Mouse (Mus musculus) liver, embryonic 14.5 days (tissue): Measurements from ENCODE around the gene Ppp1r37. TPM values are rescaled to one million over a fixed set of nuclear protein-coding genes. Genes with fewer than 3 reads are reported as not detected.
A peak's percentile ranks its signal among the peaks of the same experiment; 100 is the strongest.

Source experiments
- ATAC-seq: fragments of 200-750 bp; cut with Nextera tagmentation; 2 replicates; pipeline ENCODE4 v1.8.0; 2017; ENCODE audit warnings: moderate number of reproducible peaks, mild to moderate bottlenecking, moderate library complexity; ENCODE audit not compliant: insufficient read depth
- DNase-seq, 3 experiments: peaks; one replicate each; pipeline ENCODE4 v3.0.0-alpha.2; 2012 to 2013; ENCODE audit warnings: low read depth in 3 of 3, low spot score in 3 of 3
- H3K27ac ChIP-seq: fragments of 300-500 bp; sonication (generic); 2 replicates; pipeline ENCODE4 v1.5.1; 2014; ENCODE audit warnings: moderate library complexity, mild to moderate bottlenecking, control low read depth, inconsistent platforms
- H3K27me3 ChIP-seq: fragments of 300-500 bp; sonication (generic); 2 replicates; pipeline ENCODE4 v1.6.1; 2014; ENCODE audit warnings: mild to moderate bottlenecking, low read length, moderate library complexity; ENCODE audit not compliant: control insufficient read depth, insufficient read depth
- H3K36me3 ChIP-seq: fragments of 300-500 bp; sonication (generic); replicated peaks from 2 replicates; pipeline ENCODE4 v1.6.1; 2014; ENCODE audit warnings: low read depth; ENCODE audit not compliant: control insufficient read depth, insufficient read depth
- H3K4me1 ChIP-seq, 2 experiments: fragments of 200-500 bp in 1 of 2; fragments of 300-500 bp in 1 of 2; sonication (generic) in 1 of 2; replicated peaks; 2 replicates each; pipeline ENCODE4 v1.6.1; 2012 to 2014; ENCODE audit warnings: antibody characterized with exemption in 1 of 2, inconsistent platforms in 1 of 2, low read length in 1 of 2; ENCODE audit not compliant: control insufficient read depth in 2 of 2, insufficient read depth in 2 of 2
- H3K4me2 ChIP-seq: fragments of 300-500 bp; sonication (generic); 2 replicates; pipeline ENCODE4 v1.6.1; 2014; ENCODE audit warnings: low read depth, mild to moderate bottlenecking, control low read depth, moderate library complexity
- H3K4me3 ChIP-seq, 2 experiments: fragments of 200-500 bp in 1 of 2; fragments of 300-500 bp in 1 of 2; sonication (generic) in 1 of 2; 2 replicates each; pipeline ENCODE4 v1.5.1; 2012 to 2014; ENCODE audit warnings: low read depth in 2 of 2, low read length in 2 of 2, mild to moderate bottlenecking in 2 of 2, control low read depth in 1 of 2, inconsistent platforms in 1 of 2, moderate library complexity in 1 of 2; ENCODE audit not compliant: insufficient read depth in 1 of 2
- H3K9ac ChIP-seq: fragments of 300-500 bp; sonication (generic); replicated peaks from 2 replicates; pipeline ENCODE4 v1.6.1; 2014; ENCODE audit warnings: mild to moderate bottlenecking, control low read depth, moderate library complexity
- H3K9me3 ChIP-seq: fragments of 300-500 bp; sonication (generic); 2 replicates; pipeline ENCODE4 v1.6.1; 2016; ENCODE audit warnings: low read length, mixed read lengths; ENCODE audit not compliant: control insufficient read depth
- CTCF ChIP-seq: IDR thresholded peaks from 2 replicates; pipeline ENCODE4 v1.5.1; 2016; ENCODE audit warnings: antibody characterized with exemption, low read depth, control low read depth
- EP300 ChIP-seq: IDR thresholded peaks from 2 replicates; pipeline ENCODE4 v1.6.1; 2016; ENCODE audit warnings: antibody characterized with exemption, low read depth
- WGBS: fragments of 180-500 bp; shearing (Covaris S2); extraction: QIAGEN DNeasy Blood & Tissue Kit; methylation state at CpG from one replicate; pipeline ENCODE4 v1.1.7; 2014; ENCODE audit not compliant: insufficient replicate concordance; 5-methylcytosine and 5-hydroxymethylcytosine counted together
- polyA plus RNA-seq, 2 experiments: library from polyadenylated mRNA; depleted of rRNA in 1 of 2; stranded (reverse) in 1 of 2; unstranded in 1 of 2; fragments of >200 nt; fragmentation: Nextera tagmentation in 1 of 2; extraction: Ambion mirVana in 1 of 2; gene quantifications; 2 replicates each; pipeline versions ENCODE4 v1.2.1 to v1.2.3; 2012 to 2014

Ppp1r37 gene
- polyA plus RNA-seq, 2 experiments, result 1.5 to 21.8 TPM

GRCm38 (mm10) chr7:19531077-19531476 is 31.8 kb downstream of the Ppp1r37 start:
- H3K4me1 ChIP-seq, result no peaks in the 10 kb centered on the region
- peaks cover 46% of the 10 kb centered on the region for H3K36me3 ChIP-seq
- DNase-seq, result no peak
- H3K4me2 ChIP-seq, result no peak overlapping the region
- no peaks in the 10 kb centered on the region for H3K9me3 ChIP-seq
- no peak overlapping the region for H3K27ac ChIP-seq
- no peak overlapping the region for H3K4me3 ChIP-seq
- peak; percentile 44 for TF ChIP-seq CTCF
- TF ChIP-seq EP300, result no peak
- 65% methylated on average over 10 of the region's 10 CpGs for WGBS
- H3K27me3 ChIP-seq, result no peaks in the 10 kb centered on the region
- ATAC-seq, result 0 out of 2 replicates have a peak, but pooled peaks have one; percentile 13
- no peak overlapping the region for H3K9ac ChIP-seq

- ATAC-seq (no peak), DNase-seq (no peak)
- Histone ChIP-seq H3K4me1 (no peaks in the 10 kb centered on the region), H3K9me3 (no peaks in the 10 kb centered on the region), H3K27me3 (peaks cover 52% of the 10 kb centered on the region), H3K36me3 (peaks cover 3% of the 10 kb centered on the region; the same call in 1 of the 2 replicates), H3K9ac (no peak overlapping the region), H3K4me2 (no peak overlapping the region), H3K27ac (no peak overlapping the region), H3K4me3 (no peak overlapping the region)
- WGBS, result 54% methylated on average over 2 of the region's 2 CpGs
- no peak for TF ChIP-seq EP300
- no peak for TF ChIP-seq CTCF
Measured at GRCm38 (mm10) chr7:19525105-19525481, 37.8 kb downstream of the Ppp1r37 start.

DNA sequence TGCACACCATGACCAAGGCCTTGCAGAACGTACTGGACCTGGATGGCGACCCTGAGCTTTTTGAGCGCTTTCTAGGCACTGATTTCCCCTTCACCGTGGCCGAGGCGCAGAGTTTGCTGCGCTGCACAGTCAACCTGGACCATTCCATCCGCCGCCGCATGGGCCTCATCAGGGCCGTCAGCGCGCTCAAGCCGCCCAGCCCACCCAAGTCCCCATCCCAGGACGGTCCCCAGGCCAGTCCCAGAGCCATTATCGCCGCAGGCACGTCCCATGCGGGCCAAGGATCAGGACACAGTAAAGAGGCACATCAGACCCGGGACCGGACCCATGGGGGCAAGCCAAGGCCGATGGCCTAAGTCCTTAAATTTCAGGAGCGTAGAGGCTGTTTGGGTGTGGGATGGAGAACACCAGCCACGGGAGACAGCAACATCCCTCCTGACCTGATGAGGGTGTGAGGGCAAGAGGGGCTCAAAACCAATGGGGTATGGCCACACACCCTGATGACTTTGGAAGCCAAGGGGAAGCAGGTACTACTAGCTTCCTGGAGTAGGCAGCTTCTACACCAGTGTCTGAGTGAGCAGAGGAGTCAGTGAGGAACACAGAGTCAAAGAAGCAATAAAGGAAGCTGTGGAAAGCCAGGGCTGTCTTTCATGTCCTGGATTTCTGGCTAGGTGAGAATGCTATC is 38.3 kb downstream of the Ppp1r37 start:
- ATAC-seq (no peak), DNase-seq (no peak)
- H3K27me3 ChIP-seq, result peaks cover 58% of the 10 kb centered on the region
- H3K9me3 ChIP-seq, result no peaks in the 10 kb centered on the region
- TF ChIP-seq CTCF (no peak), EP300 (no peak)
- H3K4me3 ChIP-seq, result peak overlapping the region in 1 of 2 experiments; percentile 0; a peak in 1 of 4 replicates
- no peaks in the 10 kb centered on the region for H3K4me1 ChIP-seq
- H3K36me3 ChIP-seq, result no peaks in the 10 kb centered on the region; the same call in 1 of the 2 replicates
- no peak overlapping the region for H3K27ac ChIP-seq
- peak overlapping the region; percentile 53 for H3K4me2 ChIP-seq
- no peak overlapping the region for H3K9ac ChIP-seq
- WGBS, result 19% methylated on average over 24 of the region's 24 CpGs

DNA sequence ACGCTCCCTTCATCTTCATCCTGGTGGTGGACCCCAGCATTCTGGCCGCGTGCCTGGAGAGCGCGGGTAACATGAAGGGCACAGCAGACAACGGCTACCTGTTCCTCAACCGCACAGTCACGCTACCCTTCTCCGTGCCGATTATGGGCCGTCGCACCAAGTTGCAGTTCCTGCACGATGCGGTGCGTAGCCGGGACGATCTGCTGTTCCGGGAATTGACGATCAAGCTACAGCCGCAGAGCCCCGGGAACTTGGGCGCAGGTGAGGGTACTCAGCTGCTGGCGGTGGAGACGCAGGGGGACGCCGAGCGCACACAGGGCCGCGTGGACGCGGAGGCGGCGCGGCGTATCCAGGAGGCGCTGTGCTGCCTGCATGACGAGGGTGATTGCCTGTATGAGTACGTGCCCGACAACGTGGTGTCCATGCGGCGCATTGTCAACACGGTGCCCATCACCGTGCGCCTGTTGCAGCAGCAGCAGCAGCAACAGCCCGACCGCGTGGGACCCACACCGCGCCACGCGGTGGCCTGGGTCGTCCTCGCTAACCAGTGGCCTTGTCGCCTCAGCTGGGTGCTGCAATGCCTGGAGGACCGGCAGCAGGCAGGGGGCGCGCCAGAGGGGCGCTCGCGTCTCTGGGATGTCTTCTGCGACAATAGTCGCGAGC is 39.0 kb downstream of the Ppp1r37 start:
- TF ChIP-seq EP300, result no peak
- peak; percentile 67 for TF ChIP-seq CTCF
- no peaks in the 10 kb centered on the region for H3K9me3 ChIP-seq
- no peak for ATAC-seq
- peaks cover 64% of the 10 kb centered on the region for H3K27me3 ChIP-seq
- no peak for DNase-seq
- no peaks in the 10 kb centered on the region for H3K36me3 ChIP-seq
- no peak overlapping the region for H3K27ac ChIP-seq
- H3K9ac ChIP-seq, result no peak overlapping the region
- no peaks in the 10 kb centered on the region for H3K4me1 ChIP-seq
- H3K4me2 ChIP-seq, result peak overlapping the region; percentile 53
- H3K4me3 ChIP-seq, result peak overlapping the region in 1 of 2 experiments; percentile 0; a peak in 2 of 4 replicates
- under 1% methylated on average over 64 of the region's 64 CpGs for WGBS

DNA sequence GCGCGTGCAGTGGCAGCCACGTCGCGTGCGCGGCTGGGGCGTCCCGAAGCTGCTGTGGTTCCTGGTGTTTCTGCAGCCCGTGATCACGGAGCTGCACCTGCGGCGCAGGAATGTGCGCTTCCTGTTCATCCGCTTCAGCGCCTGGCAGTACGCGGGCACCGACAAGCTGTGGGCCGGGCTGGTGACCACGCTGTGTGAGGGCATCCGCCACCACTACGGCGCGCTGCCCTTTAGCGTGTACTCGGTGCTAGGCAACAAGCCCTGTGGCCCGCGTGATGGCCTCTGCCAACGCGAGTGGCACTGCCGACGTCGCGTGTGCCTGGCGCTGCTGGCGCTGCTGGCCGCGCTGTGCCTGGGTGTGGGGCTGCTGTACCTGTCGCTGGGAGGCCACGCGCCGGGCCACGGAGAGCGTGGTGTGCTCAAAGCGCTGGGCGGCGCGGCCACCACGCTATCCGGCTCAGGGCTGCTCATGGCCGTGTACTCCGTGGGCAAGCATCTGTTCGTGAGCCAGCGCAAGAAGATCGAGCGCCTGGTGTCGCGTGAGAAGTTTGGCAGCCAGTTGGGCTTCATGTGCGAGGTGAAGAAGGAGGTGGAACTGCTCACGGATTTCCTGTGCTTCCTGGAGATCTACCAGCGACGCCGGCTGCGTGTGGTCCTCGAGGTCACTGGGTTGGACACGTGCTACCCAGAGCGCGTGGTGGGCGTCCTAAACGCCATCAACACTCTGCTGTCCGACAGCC is 39.7 kb downstream of the Ppp1r37 start:
- DNase-seq, result no peak
- H3K9ac ChIP-seq, result no peak overlapping the region
- H3K4me2 ChIP-seq, result peak overlapping the region; percentile 53
- H3K27ac ChIP-seq, result no peak overlapping the region
- ATAC-seq, result no peak
- no peaks in the 10 kb centered on the region for H3K4me1 ChIP-seq
- no peaks in the 10 kb centered on the region for H3K36me3 ChIP-seq
- WGBS, result 11% methylated on average over 72 of the region's 72 CpGs
- H3K9me3 ChIP-seq, result no peaks in the 10 kb centered on the region
- TF ChIP-seq EP300, result no peak
- no peak for TF ChIP-seq CTCF
- peaks cover 70% of the 10 kb centered on the region for H3K27me3 ChIP-seq
- H3K4me3 ChIP-seq, result no peak overlapping the region; a peak in 1 of 4 replicates
